Mouse (Mus musculus): ENCODE data around the gene Galnt17. TPM values are rescaled to one million over a fixed set of nuclear protein-coding genes. Genes with fewer than 3 reads are reported as not detected.

The Galnt17 gene
- total and polyA plus RNA-seq, 2 experiments = 0.01 to 0.09 TPM

DNA sequence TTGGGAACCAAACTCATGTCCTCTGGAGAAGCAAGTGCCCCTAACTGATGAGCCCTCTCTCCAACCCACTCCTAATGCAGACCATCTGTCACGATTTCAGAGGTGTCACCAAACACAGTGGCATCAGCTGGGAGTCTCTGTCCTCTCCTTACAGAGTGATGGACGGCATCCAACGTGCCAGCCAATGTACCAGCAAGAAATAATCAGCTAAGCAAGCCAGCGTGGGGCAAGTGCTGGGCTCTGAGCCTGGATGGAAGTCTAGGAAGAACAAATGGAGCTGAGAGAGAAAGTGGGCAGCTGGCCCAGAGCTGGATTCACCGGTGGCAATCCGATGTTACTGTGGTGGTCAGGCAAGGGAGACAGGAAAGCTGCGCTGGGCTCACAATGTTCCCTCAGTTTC is 301.1 kb downstream of the Galnt17 start:
- Histone ChIP-seq H3K79me2 (ENCODE audit: control insufficient read depth, insufficient read depth, low read length) (no peaks in the 10 kb centered on the region), H3K36me3 (ENCODE audit: control insufficient read depth, insufficient read depth, low read length) (no peaks in the 10 kb centered on the region), H3K4me1 (ENCODE audit: control insufficient read depth, insufficient read depth, low read length) (no peaks in the 10 kb centered on the region), H3K4me3 (ENCODE audit: insufficient read depth, low read depth, low read length) (no peak overlapping the region), H3K9ac (ENCODE audit: low read depth, low read length) (no peak overlapping the region), H3K27me3 (ENCODE audit: control insufficient read depth, insufficient read depth, low read length) (no peaks in the 10 kb centered on the region), H3K27ac (replicated peaks; ENCODE audit: insufficient read depth, low read depth, low read length) (no peak overlapping the region)
- WGBS = 69% methylated on average over 7 of the region's 7 CpGs
- TF ChIP-seq POLR2A (IDR thresholded peaks at IDR 0.05; ENCODE audit: extremely low read depth, insufficient read depth, low read length) (no peak), CTCF (IDR thresholded peaks at IDR 0.05; ENCODE audit: low read depth, low read length) (no peak)
- no peak for DNase-seq (ENCODE audit: extremely low read depth, low read depth, low spot score)

- Histone ChIP-seq H3K36me3 (ENCODE audit: control insufficient read depth, insufficient read depth, low read length) (no peaks in the 10 kb centered on the region), H3K9ac (ENCODE audit: low read depth, low read length) (no peak overlapping the region), H3K4me3 (ENCODE audit: insufficient read depth, low read depth, low read length) (no peak overlapping the region), H3K79me2 (ENCODE audit: control insufficient read depth, insufficient read depth, low read length) (no peaks in the 10 kb centered on the region), H3K4me1 (ENCODE audit: control insufficient read depth, insufficient read depth, low read length) (no peaks in the 10 kb centered on the region), H3K27ac (replicated peaks; ENCODE audit: insufficient read depth, low read depth, low read length) (no peak overlapping the region), H3K27me3 (ENCODE audit: control insufficient read depth, insufficient read depth, low read length) (no peaks in the 10 kb centered on the region)
- DNase-seq (ENCODE audit: extremely low read depth, low read depth, low spot score) = no peak
- no peak for TF ChIP-seq CTCF (IDR thresholded peaks at IDR 0.05; ENCODE audit: low read depth, low read length)
- no peak for TF ChIP-seq POLR2A (IDR thresholded peaks at IDR 0.05; ENCODE audit: extremely low read depth, insufficient read depth, low read length)
- 80% methylated on average over 3 of the region's 3 CpGs for WGBS
These were observed 301.8 kb downstream of the Galnt17 start for GRCm38 (mm10) chr5:131006524-131006923.

DNA sequence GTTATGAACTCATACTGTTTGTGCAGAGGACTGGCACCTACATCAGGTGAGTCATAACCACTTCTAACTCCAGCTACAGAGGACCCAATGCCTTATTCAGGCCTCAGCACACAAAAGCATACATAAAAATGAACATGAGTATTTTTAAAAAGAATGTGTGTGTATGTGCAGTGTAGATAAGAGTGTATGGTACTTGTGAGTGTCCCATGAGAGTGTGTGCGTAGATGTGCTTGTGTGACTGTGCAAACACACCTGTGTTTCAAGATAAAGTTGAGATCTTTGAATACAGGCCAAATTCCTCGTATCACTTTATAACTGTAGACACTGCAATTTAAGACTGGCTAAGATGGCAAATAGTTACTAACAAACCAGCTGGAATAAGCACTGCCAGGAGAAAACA is 307.7 kb downstream of the Galnt17 start:
- Histone ChIP-seq H3K27ac (replicated peaks; ENCODE audit: insufficient read depth, low read depth, low read length) (no peak overlapping the region), H3K36me3 (ENCODE audit: control insufficient read depth, insufficient read depth, low read length) (no peaks in the 10 kb centered on the region), H3K79me2 (ENCODE audit: control insufficient read depth, insufficient read depth, low read length) (no peaks in the 10 kb centered on the region), H3K27me3 (ENCODE audit: control insufficient read depth, insufficient read depth, low read length) (no peaks in the 10 kb centered on the region), H3K4me1 (ENCODE audit: control insufficient read depth, insufficient read depth, low read length) (no peaks in the 10 kb centered on the region), H3K9ac (ENCODE audit: low read depth, low read length) (no peak overlapping the region), H3K4me3 (ENCODE audit: insufficient read depth, low read depth, low read length) (no peak overlapping the region)
- DNase-seq (ENCODE audit: extremely low read depth, low read depth, low spot score) = no peak
- 61% methylated on average over 2 of the region's 2 CpGs for WGBS
- TF ChIP-seq CTCF (IDR thresholded peaks at IDR 0.05; ENCODE audit: low read depth, low read length) = no peak
- TF ChIP-seq POLR2A (IDR thresholded peaks at IDR 0.05; ENCODE audit: extremely low read depth, insufficient read depth, low read length) = no peak

DNA sequence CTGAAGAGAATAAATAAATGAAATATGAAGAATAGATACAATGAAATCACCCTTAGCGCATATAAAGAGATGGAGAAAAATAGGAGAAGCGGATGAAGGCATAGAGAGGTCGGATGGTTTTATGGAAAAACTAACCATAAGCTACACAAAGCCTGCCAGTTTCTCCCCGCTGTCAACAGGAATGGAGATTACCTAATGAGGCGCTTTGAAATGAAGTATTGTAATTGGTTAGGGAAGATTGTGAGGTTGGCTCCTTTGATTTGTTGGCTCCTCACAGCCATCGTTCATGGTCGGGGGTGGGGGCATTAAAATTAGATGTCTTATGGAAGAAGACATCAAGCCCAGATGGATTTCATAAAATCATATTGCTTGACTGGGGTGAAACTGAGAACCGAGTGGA is 329.0 kb downstream of the Galnt17 start:
- no peaks in the 10 kb centered on the region for H3K4me1 ChIP-seq (ENCODE audit: control insufficient read depth, insufficient read depth, low read length)
- no peak for DNase-seq (ENCODE audit: extremely low read depth, low read depth, low spot score)
- WGBS = 87% methylated on average over 8 of the region's 8 CpGs
- H3K27me3 ChIP-seq (ENCODE audit: control insufficient read depth, insufficient read depth, low read length) = no peaks in the 10 kb centered on the region
- no peak for TF ChIP-seq CTCF (IDR thresholded peaks at IDR 0.05; ENCODE audit: low read depth, low read length)
- H3K79me2 ChIP-seq (ENCODE audit: control insufficient read depth, insufficient read depth, low read length) = no peaks in the 10 kb centered on the region
- H3K27ac ChIP-seq (replicated peaks; ENCODE audit: insufficient read depth, low read depth, low read length) = no peak overlapping the region
- no peak overlapping the region for H3K4me3 ChIP-seq (ENCODE audit: insufficient read depth, low read depth, low read length)
- H3K36me3 ChIP-seq (ENCODE audit: control insufficient read depth, insufficient read depth, low read length) = no peaks in the 10 kb centered on the region
- H3K9ac ChIP-seq (ENCODE audit: low read depth, low read length) = no peak overlapping the region

DNA sequence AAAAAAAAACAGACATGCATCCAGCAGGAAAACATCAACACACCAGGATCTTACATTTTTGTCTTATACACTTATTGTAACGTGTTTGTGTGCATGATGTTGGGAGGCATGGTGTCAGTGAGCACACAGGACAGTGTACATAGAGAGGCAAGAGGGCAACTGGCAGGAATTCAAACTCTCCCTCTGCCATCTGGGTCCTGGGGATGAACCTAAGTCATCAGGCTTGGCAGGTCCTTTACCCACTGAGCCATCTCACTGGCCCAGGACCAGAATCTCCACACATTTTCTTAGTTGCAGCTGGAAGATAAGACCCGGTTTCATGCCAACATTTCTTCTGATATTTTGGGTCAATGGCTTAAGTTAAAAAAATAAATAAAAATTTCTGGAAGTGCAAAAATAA is 329.4 kb downstream of the Galnt17 start:
- DNase-seq (ENCODE audit: extremely low read depth, low read depth, low spot score) = peak; percentile 1
- Histone ChIP-seq H3K27me3 (ENCODE audit: control insufficient read depth, insufficient read depth, low read length) (no peaks in the 10 kb centered on the region), H3K4me3 (ENCODE audit: insufficient read depth, low read depth, low read length) (no peak overlapping the region), H3K36me3 (ENCODE audit: control insufficient read depth, insufficient read depth, low read length) (no peaks in the 10 kb centered on the region), H3K27ac (replicated peaks; ENCODE audit: insufficient read depth, low read depth, low read length) (no peak overlapping the region), H3K4me1 (ENCODE audit: control insufficient read depth, insufficient read depth, low read length) (no peaks in the 10 kb centered on the region), H3K79me2 (ENCODE audit: control insufficient read depth, insufficient read depth, low read length) (no peaks in the 10 kb centered on the region), H3K9ac (ENCODE audit: low read depth, low read length) (no peak overlapping the region)
- 56% methylated on average over 2 of the region's 2 CpGs for WGBS
- TF ChIP-seq CTCF (IDR thresholded peaks at IDR 0.05; ENCODE audit: low read depth, low read length) = no peak
- no peak for TF ChIP-seq POLR2A (IDR thresholded peaks at IDR 0.05; ENCODE audit: extremely low read depth, insufficient read depth, low read length)

GRCm38 (mm10) chr5:130977999-130978398 is 330.3 kb downstream of the Galnt17 start:
- WGBS = 86% methylated on average over 3 of the region's 3 CpGs
- Histone ChIP-seq H3K36me3 (ENCODE audit: control insufficient read depth, insufficient read depth, low read length) (no peaks in the 10 kb centered on the region), H3K4me1 (ENCODE audit: control insufficient read depth, insufficient read depth, low read length) (no peaks in the 10 kb centered on the region), H3K27ac (replicated peaks; ENCODE audit: insufficient read depth, low read depth, low read length) (no peak overlapping the region), H3K27me3 (ENCODE audit: control insufficient read depth, insufficient read depth, low read length) (no peaks in the 10 kb centered on the region), H3K9ac (ENCODE audit: low read depth, low read length) (no peak overlapping the region), H3K4me3 (ENCODE audit: insufficient read depth, low read depth, low read length) (no peak overlapping the region), H3K79me2 (ENCODE audit: control insufficient read depth, insufficient read depth, low read length) (no peaks in the 10 kb centered on the region)
- TF ChIP-seq POLR2A (IDR thresholded peaks at IDR 0.05; ENCODE audit: extremely low read depth, insufficient read depth, low read length) = no peak
- no peak for TF ChIP-seq CTCF (IDR thresholded peaks at IDR 0.05; ENCODE audit: low read depth, low read length)
- DNase-seq (ENCODE audit: extremely low read depth, low read depth, low spot score) = no peak

Measured in liver, adult 2 months (tissue).